Mouse (Mus musculus) hindbrain, embryonic 13.5 days (tissue): ENCODE measurements around the gene Psme2. TPM values are rescaled to one million over a fixed set of nuclear protein-coding genes. Genes with fewer than 3 reads are reported as not detected.

Experiments used
- ATAC-seq: fragments of 200-750 bp; cut with Nextera tagmentation; 2 replicates; pipeline ENCODE4 v1.8.0; 2017; ENCODE audit warnings: moderate TSS enrichment; ENCODE audit not compliant: low FRiP score
- H3K27ac ChIP-seq: fragments of 300-500 bp; sonication (generic); 2 replicates; pipeline ENCODE4 v1.5.1; 2015; ENCODE audit warnings: inconsistent platforms, mild to moderate bottlenecking, moderate library complexity
- H3K27me3 ChIP-seq: fragments of 300-500 bp; sonication (generic); 2 replicates; pipeline ENCODE4 v1.6.1; 2015; ENCODE audit warnings: mild to moderate bottlenecking, inconsistent platforms
- H3K36me3 ChIP-seq: fragments of 300-500 bp; sonication (generic); 2 replicates; pipeline ENCODE4 v1.6.1; 2015; ENCODE audit warnings: mild to moderate bottlenecking, inconsistent platforms
- H3K4me1 ChIP-seq: fragments of 300-500 bp; sonication (generic); replicated peaks from 2 replicates; pipeline ENCODE4 v1.6.1; 2015; ENCODE audit warnings: inconsistent platforms
- H3K4me2 ChIP-seq: fragments of 300-500 bp; sonication (generic); 2 replicates; pipeline ENCODE4 v1.6.1; 2015; ENCODE audit warnings: inconsistent platforms, mild to moderate bottlenecking, moderate library complexity
- H3K4me3 ChIP-seq: fragments of 300-500 bp; sonication (generic); 2 replicates; pipeline ENCODE4 v1.5.1; 2015; ENCODE audit warnings: mild to moderate bottlenecking, inconsistent platforms
- H3K9ac ChIP-seq: fragments of 300-500 bp; sonication (generic); 2 replicates; pipeline ENCODE4 v1.6.1; 2015; ENCODE audit warnings: mild to moderate bottlenecking, inconsistent platforms
- H3K9me3 ChIP-seq: fragments of 300-500 bp; sonication (generic); 2 replicates; pipeline ENCODE4 v1.6.1; 2016; ENCODE audit warnings: inconsistent platforms
- WGBS: fragments of 180-500 bp; shearing (Covaris S2); methylation state at CpG from one replicate; pipeline ENCODE4 v1.1.7; 2015; 5-methylcytosine and 5-hydroxymethylcytosine counted together
- polyA plus RNA-seq: library from polyadenylated mRNA; unstranded; fragments of >200 nt; fragmentation: Nextera tagmentation; extraction: Ambion mirVana; gene quantifications from 2 replicates; pipeline ENCODE4 v1.2.1, GENCODE M21; 2015

Gene Psme2
- polyA plus RNA-seq, 1 experiment from 2014 or later, result 215 TPM

GRCm38 (mm10) chr14:55577871-55578667 lies 12.8 kb downstream of the Psme2 start, which contains the start of gene Psme1:
Gene Psme1, plus strand, starts transcription at chr14:55578123.
- ATAC-seq, result peak; percentile 91
- H3K9ac ChIP-seq, result peak within 1 kb of the TSS; percentile 92
- no peaks in the 10 kb centered on the region for H3K27me3 ChIP-seq
- WGBS, result 0% methylated on average over 32 of the region's 32 CpGs
- H3K9me3 ChIP-seq, result no peaks in the 10 kb centered on the region
- peaks cover 29% of the 10 kb centered on the region for H3K4me1 ChIP-seq
- peak within 1 kb of the TSS; percentile 92 for H3K27ac ChIP-seq
- peak within 1 kb of the TSS; percentile 92 for H3K4me2 ChIP-seq
- peak within 1 kb of the TSS; percentile 71 for H3K4me3 ChIP-seq
- peaks cover 23% of the 10 kb centered on the region for H3K36me3 ChIP-seq

GRCm38 (mm10) chr14:55576376-55576775 lies 14.5 kb downstream of the Psme2 start:
- peaks cover 29% of the 10 kb centered on the region for H3K4me1 ChIP-seq
- H3K9ac ChIP-seq, result no peak overlapping the region
- ATAC-seq, result no peak
- WGBS, result 84% methylated on average over 16 of the region's 16 CpGs
- no peak overlapping the region for H3K4me2 ChIP-seq
- H3K36me3 ChIP-seq, result peaks cover 16% of the 10 kb centered on the region
- no peaks in the 10 kb centered on the region for H3K9me3 ChIP-seq
- no peaks in the 10 kb centered on the region for H3K27me3 ChIP-seq
- H3K27ac ChIP-seq, result no peak overlapping the region
- H3K4me3 ChIP-seq, result no peak overlapping the region

GRCm38 (mm10) chr14:55575711-55576110 lies 15.2 kb downstream of the Psme2 start:
- no peak for ATAC-seq
- Histone ChIP-seq H3K4me3 (no peak overlapping the region), H3K4me2 (no peak overlapping the region), H3K27me3 (no peaks in the 10 kb centered on the region), H3K9ac (0 out of 2 replicates have a peak overlapping the region, but pooled peaks have one; percentile 0), H3K36me3 (peaks cover 15% of the 10 kb centered on the region), H3K4me1 (peaks cover 29% of the 10 kb centered on the region), H3K27ac (no peak overlapping the region), H3K9me3 (no peaks in the 10 kb centered on the region)
- 84% methylated on average over 13 of the region's 13 CpGs for WGBS

- H3K36me3 ChIP-seq, result peaks cover 15% of the 10 kb centered on the region
- H3K9ac ChIP-seq, result 0 out of 2 replicates have a peak within 1 kb of the TSS, but pooled peaks have one; percentile 0
- no peaks in the 10 kb centered on the region for H3K27me3 ChIP-seq
- peaks cover 29% of the 10 kb centered on the region for H3K4me1 ChIP-seq
- H3K4me2 ChIP-seq, result no peak within 1 kb of the TSS
- no peak for ATAC-seq
- H3K4me3 ChIP-seq, result no peak within 1 kb of the TSS
- no peaks in the 10 kb centered on the region for H3K9me3 ChIP-seq
- H3K27ac ChIP-seq, result no peak within 1 kb of the TSS
- 88% methylated on average over 8 of the region's 8 CpGs for WGBS
Observed at GRCm38 (mm10) chr14:55575302-55575701, 15.6 kb downstream of the Psme2 start, which contains the start of gene Fitm1. Gene Fitm1, plus strand, starts transcription at chr14:55575617.

GRCm38 (mm10) chr14:55571760-55572159 lies 19.2 kb downstream of the Psme2 start:
- Histone ChIP-seq H3K4me1 (0 out of 2 replicates have a peak, but pooled peaks cover 3% of the 10 kb centered on the region), H3K9me3 (no peaks in the 10 kb centered on the region), H3K36me3 (peaks cover 45% of the 10 kb centered on the region), H3K9ac (no peak overlapping the region), H3K4me3 (no peak overlapping the region), H3K27me3 (no peaks in the 10 kb centered on the region), H3K4me2 (no peak overlapping the region), H3K27ac (no peak overlapping the region)
- ATAC-seq, result no peak

GRCm38 (mm10) chr14:55570588-55570987 lies 20.3 kb downstream of the Psme2 start:
- H3K4me3 ChIP-seq, result no peak overlapping the region

GRCm38 (mm10) chr14:55567496-55567895 lies 23.4 kb downstream of the Psme2 start:
- 90% methylated on average over 3 of the region's 3 CpGs for WGBS

More at GRCm38 (mm10) chr14:55570588-55570987, 20.3 kb downstream of the Psme2 start:
- no peak overlapping the region for H3K9ac ChIP-seq
- peaks cover 56% of the 10 kb centered on the region for H3K36me3 ChIP-seq
- WGBS, result 91% methylated on average over 2 of the region's 2 CpGs
- no peak overlapping the region for H3K27ac ChIP-seq
- no peak for ATAC-seq
- H3K27me3 ChIP-seq, result no peaks in the 10 kb centered on the region
- 0 out of 2 replicates have a peak, but pooled peaks cover 3% of the 10 kb centered on the region for H3K4me1 ChIP-seq
- no peaks in the 10 kb centered on the region for H3K9me3 ChIP-seq
- no peak overlapping the region for H3K4me2 ChIP-seq

GRCm38 (mm10) chr14:55565748-55566147 lies 25.2 kb downstream of the Psme2 start:
- no peak overlapping the region for H3K4me3 ChIP-seq
- H3K27ac ChIP-seq, result no peak overlapping the region
- H3K27me3 ChIP-seq, result no peaks in the 10 kb centered on the region
- H3K9me3 ChIP-seq, result no peaks in the 10 kb centered on the region
- H3K4me1 ChIP-seq, result peaks cover 15% of the 10 kb centered on the region
- H3K4me2 ChIP-seq, result no peak overlapping the region
- ATAC-seq, result no peak
- WGBS, result 90% methylated on average over 3 of the region's 3 CpGs
- H3K36me3 ChIP-seq, result peaks cover 78% of the 10 kb centered on the region
- no peak overlapping the region for H3K9ac ChIP-seq

More at GRCm38 (mm10) chr14:55567496-55567895, 23.4 kb downstream of the Psme2 start:
- Histone ChIP-seq H3K4me2 (no peak overlapping the region), H3K9me3 (no peaks in the 10 kb centered on the region), H3K4me1 (no peaks in the 10 kb centered on the region), H3K36me3 (peaks cover 83% of the 10 kb centered on the region), H3K9ac (no peak overlapping the region), H3K27me3 (no peaks in the 10 kb centered on the region), H3K27ac (no peak overlapping the region), H3K4me3 (no peak overlapping the region)
- ATAC-seq, result no peak

- ATAC-seq, result no peak
- no peak overlapping the region for H3K4me3 ChIP-seq
- 0 out of 2 replicates have a peak overlapping the region, but pooled peaks have one; percentile 39 for H3K9ac ChIP-seq
- H3K27me3 ChIP-seq, result no peaks in the 10 kb centered on the region
- H3K4me2 ChIP-seq, result no peak overlapping the region
- H3K27ac ChIP-seq, result no peak overlapping the region
- 90% methylated on average over 11 of the region's 11 CpGs for WGBS
- H3K9me3 ChIP-seq, result no peaks in the 10 kb centered on the region
- peaks cover 19% of the 10 kb centered on the region for H3K4me1 ChIP-seq
- peaks cover 53% of the 10 kb centered on the region for H3K36me3 ChIP-seq
Observed at GRCm38 (mm10) chr14:55563249-55563648, 27.7 kb downstream of the Psme2 start.

GRCm38 (mm10) chr14:55561860-55562259 lies 29.1 kb downstream of the Psme2 start:
- no peaks in the 10 kb centered on the region for H3K27me3 ChIP-seq
- H3K27ac ChIP-seq, result no peak overlapping the region
- 89% methylated on average over 10 of the region's 10 CpGs for WGBS
- H3K9me3 ChIP-seq, result no peaks in the 10 kb centered on the region
- ATAC-seq, result no peak
- H3K9ac ChIP-seq, result peak overlapping the region; percentile 36; the same call in 1 of the 2 replicates
- H3K36me3 ChIP-seq, result peaks cover 39% of the 10 kb centered on the region
- H3K4me1 ChIP-seq, result peaks cover 19% of the 10 kb centered on the region
- peak overlapping the region; percentile 82 for H3K4me2 ChIP-seq
- peak overlapping the region; percentile 64; the same call in 1 of the 2 replicates for H3K4me3 ChIP-seq

GRCm38 (mm10) chr14:55560202-55561073 lies 30.5 kb downstream of the Psme2 start, which contains the start of gene A730061H03Rik:
Gene A730061H03Rik, minus strand, starts transcription at chr14:55560406.
- Histone ChIP-seq H3K27me3 (no peaks in the 10 kb centered on the region), H3K36me3 (peaks cover 25% of the 10 kb centered on the region), H3K27ac (peak within 1 kb of the TSS; percentile 99), H3K4me1 (peaks cover 19% of the 10 kb centered on the region), H3K4me2 (peak within 1 kb of the TSS; percentile 82), H3K9ac (peak within 1 kb of the TSS; percentile 87), H3K4me3 (peak within 1 kb of the TSS; percentile 64), H3K9me3 (no peaks in the 10 kb centered on the region)
- under 1% methylated on average over 51 of the region's 51 CpGs for WGBS
- peak; percentile 99 for ATAC-seq

- ATAC-seq, result peak; percentile 80
- no peaks in the 10 kb centered on the region for H3K27me3 ChIP-seq
- H3K36me3 ChIP-seq, result peaks cover 18% of the 10 kb centered on the region
- 0% methylated on average over 27 of the region's 27 CpGs for WGBS
- H3K4me2 ChIP-seq, result peak within 1 kb of the TSS; percentile 82
- peak within 1 kb of the TSS; percentile 64 for H3K4me3 ChIP-seq
- peak within 1 kb of the TSS; percentile 99 for H3K27ac ChIP-seq
- peak within 1 kb of the TSS; percentile 87 for H3K9ac ChIP-seq
- H3K4me1 ChIP-seq, result peaks cover 19% of the 10 kb centered on the region
- H3K9me3 ChIP-seq, result no peaks in the 10 kb centered on the region
Observed at GRCm38 (mm10) chr14:55559799-55560201, 31.1 kb downstream of the Psme2 start, which contains the start of gene Dcaf11. Gene Dcaf11, plus strand, starts transcription at chr14:55560006.
